Mouse (Mus musculus): ENCODE measurements around the gene Slamf9. TPM values are rescaled to one million over a fixed set of nuclear protein-coding genes. Genes with fewer than 3 reads are reported as not detected.
A peak's percentile ranks its signal among the peaks of the same experiment; 100 is the strongest.

Slamf9 gene
- polyA plus RNA-seq, 1 experiment, result 4.7 TPM

GRCm38 (mm10) chr1:172488831-172489230 is 13.7 kb downstream of the Slamf9 start:
- TF ChIP-seq CEBPB (IDR thresholded peaks at IDR 0.05; ENCODE audit: insufficient read depth, poor library complexity, severe bottlenecking) (no peak), TCF12 (IDR thresholded peaks at IDR 0.05; ENCODE audit: insufficient read depth, poor library complexity, severe bottlenecking) (no peak), MAX (IDR thresholded peaks at IDR 0.05; ENCODE audit: low read depth) (no peak), REST (IDR thresholded peaks at IDR 0.05; ENCODE audit: insufficient read depth, insufficient read length) (no peak), SRF (IDR thresholded peaks at IDR 0.05; ENCODE audit: control insufficient read depth, insufficient read length, low read depth) (no peak), TCF3 (IDR thresholded peaks at IDR 0.05; ENCODE audit: insufficient read length, low read depth) (no peak), USF1 (IDR thresholded peaks at IDR 0.05; ENCODE audit: low read depth) (no peak), MYOG (IDR thresholded peaks at IDR 0.05; ENCODE audit: control insufficient read depth in 1 of 3, insufficient read depth in 1 of 3, insufficient read length in 2 of 3, low read depth in 2 of 3) (no peak), MYOD1 (IDR thresholded peaks at IDR 0.05; ENCODE audit: control insufficient read depth in 1 of 3, insufficient read length in 2 of 3, low read depth in 2 of 3) (no peak), POLR2AphosphoS2 (IDR thresholded peaks at IDR 0.05; ENCODE audit: insufficient read length, low read depth) (no peak), POLR2A (IDR thresholded peaks at IDR 0.05; ENCODE audit: insufficient read length, low read depth) (no peak), E2F4 (IDR thresholded peaks at IDR 0.05; ENCODE audit: insufficient read depth) (no peak)
- Histone ChIP-seq H3K4me3 (no peak overlapping the region), H3K4me2 (ENCODE audit: low read depth) (no peak overlapping the region), H3K36me3 (ENCODE audit: control insufficient read depth, insufficient read depth) (no peaks in the 10 kb centered on the region), H3ac (ENCODE audit: control insufficient read depth, insufficient read length) (no peak overlapping the region), H3K27me3 (ENCODE audit: control insufficient read depth, insufficient read depth, insufficient read length) (no peaks in the 10 kb centered on the region), H3K79me2 (ENCODE audit: control insufficient read depth, insufficient read depth) (no peaks in the 10 kb centered on the region)

GRCm38 (mm10) chr1:172489585-172490250 is 14.6 kb downstream of the Slamf9 start:
- Histone ChIP-seq H3K79me2 (ENCODE audit: control insufficient read depth, insufficient read depth) (no peaks in the 10 kb centered on the region), H3K4me3 (no peak overlapping the region)

GRCm38 (mm10) chr1:172490261-172490661 is 15.1 kb downstream of the Slamf9 start:
- Histone ChIP-seq H3K4me2 (ENCODE audit: low read depth) (peak overlapping the region; percentile 72), H3K27me3 (ENCODE audit: control insufficient read depth, insufficient read depth, insufficient read length) (no peaks in the 10 kb centered on the region), H3K4me3 (no peak overlapping the region), H3K79me2 (ENCODE audit: control insufficient read depth, insufficient read depth) (no peaks in the 10 kb centered on the region), H3K36me3 (ENCODE audit: control insufficient read depth, insufficient read depth) (no peaks in the 10 kb centered on the region), H3ac (ENCODE audit: control insufficient read depth, insufficient read length) (no peak overlapping the region)
- TF ChIP-seq USF1 (IDR thresholded peaks at IDR 0.05; ENCODE audit: low read depth) (no peak), CEBPB (IDR thresholded peaks at IDR 0.05; ENCODE audit: insufficient read depth, poor library complexity, severe bottlenecking) (no peak), POLR2A (IDR thresholded peaks at IDR 0.05; ENCODE audit: insufficient read length, low read depth) (no peak), SRF (IDR thresholded peaks at IDR 0.05; ENCODE audit: control insufficient read depth, insufficient read length, low read depth) (no peak), MYOD1 (IDR thresholded peaks at IDR 0.05; ENCODE audit: control insufficient read depth in 1 of 3, insufficient read length in 2 of 3, low read depth in 2 of 3) (no peak), TCF3 (IDR thresholded peaks at IDR 0.05; ENCODE audit: insufficient read length, low read depth) (no peak), REST (IDR thresholded peaks at IDR 0.05; ENCODE audit: insufficient read depth, insufficient read length) (no peak), POLR2AphosphoS2 (IDR thresholded peaks at IDR 0.05; ENCODE audit: insufficient read length, low read depth) (no peak), TCF12 (IDR thresholded peaks at IDR 0.05; ENCODE audit: insufficient read depth, poor library complexity, severe bottlenecking) (no peak), MYOG (IDR thresholded peaks at IDR 0.05; ENCODE audit: control insufficient read depth in 1 of 3, insufficient read depth in 1 of 3, insufficient read length in 2 of 3, low read depth in 2 of 3) (no peak), MAX (IDR thresholded peaks at IDR 0.05; ENCODE audit: low read depth) (no peak), E2F4 (IDR thresholded peaks at IDR 0.05; ENCODE audit: insufficient read depth) (no peak)

More at GRCm38 (mm10) chr1:172489585-172490250, 14.6 kb downstream of the Slamf9 start:
- Histone ChIP-seq H3K36me3 (ENCODE audit: control insufficient read depth, insufficient read depth) (no peaks in the 10 kb centered on the region), H3K27me3 (ENCODE audit: control insufficient read depth, insufficient read depth, insufficient read length) (no peaks in the 10 kb centered on the region), H3K4me2 (ENCODE audit: low read depth) (peak overlapping the region; percentile 72), H3ac (ENCODE audit: control insufficient read depth, insufficient read length) (no peak overlapping the region)
- TF ChIP-seq USF1 (IDR thresholded peaks at IDR 0.05; ENCODE audit: low read depth), result no peak
- TF ChIP-seq E2F4 (IDR thresholded peaks at IDR 0.05; ENCODE audit: insufficient read depth), result no peak
- TF ChIP-seq TCF12 (IDR thresholded peaks at IDR 0.05; ENCODE audit: insufficient read depth, poor library complexity, severe bottlenecking), result no peak
- no peak for TF ChIP-seq SRF (IDR thresholded peaks at IDR 0.05; ENCODE audit: control insufficient read depth, insufficient read length, low read depth)
- no peak for TF ChIP-seq TCF3 (IDR thresholded peaks at IDR 0.05; ENCODE audit: insufficient read length, low read depth)
- TF ChIP-seq REST (IDR thresholded peaks at IDR 0.05; ENCODE audit: insufficient read depth, insufficient read length), result no peak
- TF ChIP-seq MYOD1 (IDR thresholded peaks at IDR 0.05; ENCODE audit: control insufficient read depth in 1 of 3, insufficient read length in 2 of 3, low read depth in 2 of 3), result no peak
- no peak for TF ChIP-seq POLR2AphosphoS2 (IDR thresholded peaks at IDR 0.05; ENCODE audit: insufficient read length, low read depth)
- TF ChIP-seq MAX (IDR thresholded peaks at IDR 0.05; ENCODE audit: low read depth), result no peak
- TF ChIP-seq POLR2A (IDR thresholded peaks at IDR 0.05; ENCODE audit: insufficient read length, low read depth), result no peak
- no peak for TF ChIP-seq CEBPB (IDR thresholded peaks at IDR 0.05; ENCODE audit: insufficient read depth, poor library complexity, severe bottlenecking)
- no peak for TF ChIP-seq MYOG (IDR thresholded peaks at IDR 0.05; ENCODE audit: control insufficient read depth in 1 of 3, insufficient read depth in 1 of 3, insufficient read length in 2 of 3, low read depth in 2 of 3)

DNA sequence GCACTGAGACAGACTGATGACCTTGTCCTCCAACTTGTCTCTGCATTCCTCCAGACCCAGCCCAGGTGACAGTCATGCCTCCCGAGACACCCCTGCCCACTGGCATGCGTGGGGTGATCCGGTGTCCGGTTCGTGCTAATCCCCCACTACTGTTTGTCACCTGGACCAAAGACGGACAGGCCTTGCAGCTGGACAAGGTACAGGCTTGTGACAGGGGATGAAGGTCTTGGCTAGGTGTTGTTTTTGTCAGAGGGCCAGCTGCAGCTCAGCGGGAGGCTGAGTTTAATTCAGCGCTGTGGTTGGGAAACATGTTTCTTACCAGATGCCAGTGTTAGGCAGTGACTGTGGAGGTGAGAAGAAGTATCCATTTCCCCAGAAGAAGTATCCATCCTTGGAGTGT is 16.9 kb downstream of the Slamf9 start:
- no peak overlapping the region for H3K4me2 ChIP-seq (ENCODE audit: low read depth)
- no peak overlapping the region for H3ac ChIP-seq (ENCODE audit: control insufficient read depth, insufficient read length)
- no peak overlapping the region for H3K4me3 ChIP-seq
- TF ChIP-seq POLR2A (IDR thresholded peaks at IDR 0.05; ENCODE audit: insufficient read length, low read depth), result no peak
- no peak for TF ChIP-seq MYOD1 (IDR thresholded peaks at IDR 0.05; ENCODE audit: control insufficient read depth in 1 of 3, insufficient read length in 2 of 3, low read depth in 2 of 3)
- no peak for TF ChIP-seq TCF12 (IDR thresholded peaks at IDR 0.05; ENCODE audit: insufficient read depth, poor library complexity, severe bottlenecking)
- TF ChIP-seq USF1 (IDR thresholded peaks at IDR 0.05; ENCODE audit: low read depth), result no peak
- TF ChIP-seq POLR2AphosphoS2 (IDR thresholded peaks at IDR 0.05; ENCODE audit: insufficient read length, low read depth), result no peak
- TF ChIP-seq MAX (IDR thresholded peaks at IDR 0.05; ENCODE audit: low read depth), result no peak
- TF ChIP-seq TCF3 (IDR thresholded peaks at IDR 0.05; ENCODE audit: insufficient read length, low read depth), result no peak
- TF ChIP-seq CEBPB (IDR thresholded peaks at IDR 0.05; ENCODE audit: insufficient read depth, poor library complexity, severe bottlenecking), result no peak
- TF ChIP-seq MYOG (IDR thresholded peaks at IDR 0.05; ENCODE audit: control insufficient read depth in 1 of 3, insufficient read depth in 1 of 3, insufficient read length in 2 of 3, low read depth in 2 of 3), result no peak
- TF ChIP-seq REST (IDR thresholded peaks at IDR 0.05; ENCODE audit: insufficient read depth, insufficient read length), result no peak
- no peak for TF ChIP-seq SRF (IDR thresholded peaks at IDR 0.05; ENCODE audit: control insufficient read depth, insufficient read length, low read depth)
- TF ChIP-seq E2F4 (IDR thresholded peaks at IDR 0.05; ENCODE audit: insufficient read depth), result no peak
- no peaks in the 10 kb centered on the region for H3K79me2 ChIP-seq (ENCODE audit: control insufficient read depth, insufficient read depth)
- no peaks in the 10 kb centered on the region for H3K27me3 ChIP-seq (ENCODE audit: control insufficient read depth, insufficient read depth, insufficient read length)
- H3K36me3 ChIP-seq (ENCODE audit: control insufficient read depth, insufficient read depth), result no peaks in the 10 kb centered on the region
